In the genomic region with DNA sequence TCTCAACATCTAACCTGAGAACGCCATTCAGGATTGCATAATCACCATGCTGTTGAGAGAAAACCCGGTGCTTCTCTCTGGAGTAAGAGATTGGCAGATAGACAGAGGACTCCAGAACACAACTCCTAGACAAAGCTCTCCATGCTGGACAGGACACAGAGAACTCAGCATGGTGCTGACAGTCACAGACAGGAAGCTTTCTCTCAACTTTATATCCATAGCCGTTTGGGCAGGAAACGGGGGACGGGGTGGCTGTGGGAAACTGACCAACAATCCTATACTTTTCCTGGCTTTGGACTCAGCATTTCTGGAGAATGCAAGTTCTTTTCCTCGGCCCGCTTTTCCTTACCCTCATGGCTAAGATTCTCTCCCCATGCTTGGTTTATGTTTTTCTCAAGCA, we compare ENCODE assay signal across 12 mouse cellular contexts. TPM values are rescaled to one million over a fixed set of nuclear protein-coding genes. Genes with fewer than 3 reads are reported as not detected.
A peak's percentile ranks its signal among the peaks of the same experiment; 100 is the strongest.
DNase-seq lines count a peak whose midpoint lies in the region; ATAC-seq and TF ChIP-seq lines count a peak whose summit lies in the region.
"Had no signal": no experiment of that assay in that cellular context is flagged by ENCODE, and none has a peak within 500 bp of the region (broad histone marks: within the 10 kb centered on the region; RNA-seq: fewer than 3 reads in every experiment).

No protein-coding gene starts in this region.

- no peak overlapping the region for H3K4me3 ChIP-seq in forebrain, embryonic 15.5 days
- no peak overlapping the region for H3K4me3 ChIP-seq in forebrain, embryonic 11.5 days (ENCODE audit: low read depth, low read length)
- H3K4me3 ChIP-seq in hindbrain, postnatal 0 days (ENCODE audit: low read length) = no peak overlapping the region
- no peak overlapping the region for H3K4me3 ChIP-seq in hindbrain, embryonic 12.5 days
- H3K4me3 ChIP-seq in midbrain, embryonic 15.5 days = no peak overlapping the region
- no peak overlapping the region for H3K4me3 ChIP-seq in midbrain, embryonic 11.5 days (ENCODE audit: low read depth, low read length)
- no peak overlapping the region for H3K4me3 ChIP-seq in stomach, embryonic 15.5 days (replicated peaks)

- peak overlapping the region; percentile 6; the same call in 1 of the 2 replicates for H3K27ac ChIP-seq in forebrain, embryonic 15.5 days (replicated peaks)
- H3K27ac ChIP-seq in forebrain, embryonic 11.5 days (ENCODE audit: low read depth, low read length) = no peak overlapping the region
- peak overlapping the region; percentile 26; the same call in 1 of the 2 replicates for H3K27ac ChIP-seq in hindbrain, postnatal 0 days
- no peak overlapping the region for H3K27ac ChIP-seq in hindbrain, embryonic 12.5 days
- 0 out of 2 replicates have a peak overlapping the region, but pooled peaks have one; percentile 25 for H3K27ac ChIP-seq in midbrain, embryonic 15.5 days
- no peak overlapping the region for H3K27ac ChIP-seq in midbrain, embryonic 11.5 days (ENCODE audit: low read depth, low read length)
- peak overlapping the region; percentile 46 for H3K27ac ChIP-seq in stomach, embryonic 15.5 days
- H3K27ac ChIP-seq: macrophage had no signal

- TF ChIP-seq CTCF in hindbrain, postnatal 0 days (IDR thresholded peaks at IDR 0.05; ENCODE audit: low read depth) = no peak

- no peak overlapping the region for H3K4me2 ChIP-seq in forebrain, embryonic 15.5 days (replicated peaks)
- H3K4me2 ChIP-seq in forebrain, embryonic 11.5 days (ENCODE audit: low read depth, low read length, severe bottlenecking) = no peak overlapping the region
- H3K4me2 ChIP-seq in hindbrain, postnatal 0 days (ENCODE audit: low read depth, low read length) = no peak overlapping the region
- no peak overlapping the region for H3K4me2 ChIP-seq in hindbrain, embryonic 12.5 days (replicated peaks)
- H3K4me2 ChIP-seq in midbrain, embryonic 15.5 days = no peak overlapping the region
- H3K4me2 ChIP-seq in midbrain, embryonic 11.5 days = no peak overlapping the region
- H3K4me2 ChIP-seq in stomach, embryonic 15.5 days = no peak overlapping the region

- no peaks in the 10 kb centered on the region for H3K4me1 ChIP-seq in forebrain, embryonic 15.5 days
- H3K4me1 ChIP-seq in forebrain, embryonic 11.5 days (replicated peaks; ENCODE audit: control insufficient read depth, insufficient read depth, low read length) = no peaks in the 10 kb centered on the region
- H3K4me1 ChIP-seq in hindbrain, postnatal 0 days (ENCODE audit: insufficient read depth, low read length) = no peaks in the 10 kb centered on the region
- no peaks in the 10 kb centered on the region for H3K4me1 ChIP-seq in hindbrain, embryonic 12.5 days
- no peaks in the 10 kb centered on the region for H3K4me1 ChIP-seq in midbrain, embryonic 15.5 days
- H3K4me1 ChIP-seq in midbrain, embryonic 11.5 days (ENCODE audit: control insufficient read depth, insufficient read depth, low read length) = no peaks in the 10 kb centered on the region
- H3K4me1 ChIP-seq in stomach, embryonic 15.5 days = no peaks in the 10 kb centered on the region

- H3K9ac ChIP-seq in forebrain, embryonic 15.5 days (replicated peaks) = no peak overlapping the region
- no peak overlapping the region for H3K9ac ChIP-seq in forebrain, embryonic 11.5 days (ENCODE audit: low read length)
- no peak overlapping the region for H3K9ac ChIP-seq in hindbrain, postnatal 0 days (replicated peaks; ENCODE audit: low read length)
- no peak overlapping the region for H3K9ac ChIP-seq in hindbrain, embryonic 12.5 days
- H3K9ac ChIP-seq in midbrain, embryonic 15.5 days = no peak overlapping the region
- no peak overlapping the region for H3K9ac ChIP-seq in midbrain, embryonic 11.5 days (ENCODE audit: low read length)
- no peak overlapping the region for H3K9ac ChIP-seq in stomach, embryonic 15.5 days

- H3K9me3 ChIP-seq in forebrain, embryonic 15.5 days = no peaks in the 10 kb centered on the region
- no peaks in the 10 kb centered on the region for H3K9me3 ChIP-seq in forebrain, embryonic 11.5 days (ENCODE audit: control insufficient read depth, low read length)
- no peaks in the 10 kb centered on the region for H3K9me3 ChIP-seq in hindbrain, postnatal 0 days (ENCODE audit: low read length)
- no peaks in the 10 kb centered on the region for H3K9me3 ChIP-seq in hindbrain, embryonic 12.5 days (replicated peaks)
- no peaks in the 10 kb centered on the region for H3K9me3 ChIP-seq in midbrain, embryonic 15.5 days
- no peaks in the 10 kb centered on the region for H3K9me3 ChIP-seq in midbrain, embryonic 11.5 days (ENCODE audit: control insufficient read depth, low read length)
- no peaks in the 10 kb centered on the region for H3K9me3 ChIP-seq in stomach, embryonic 15.5 days

- H3K36me3 ChIP-seq in forebrain, embryonic 15.5 days = no peaks in the 10 kb centered on the region
- no peaks in the 10 kb centered on the region for H3K36me3 ChIP-seq in forebrain, embryonic 11.5 days (ENCODE audit: control insufficient read depth, insufficient read depth, low read length)
- no peaks in the 10 kb centered on the region for H3K36me3 ChIP-seq in hindbrain, postnatal 0 days (ENCODE audit: insufficient read depth, low read length)
- no peaks in the 10 kb centered on the region for H3K36me3 ChIP-seq in hindbrain, embryonic 12.5 days
- no peaks in the 10 kb centered on the region for H3K36me3 ChIP-seq in midbrain, embryonic 15.5 days (replicated peaks)
- H3K36me3 ChIP-seq in midbrain, embryonic 11.5 days (ENCODE audit: control insufficient read depth, insufficient read depth, low read length) = no peaks in the 10 kb centered on the region
- 0 out of 2 replicates have a peak, but pooled peaks cover 3% of the 10 kb centered on the region for H3K36me3 ChIP-seq in stomach, embryonic 15.5 days

- no peak for DNase-seq in forebrain, embryonic 11.5 days (ENCODE audit: low spot score)
- no peak for DNase-seq in hindbrain, postnatal 0 days (ENCODE audit: low spot score)
- DNase-seq in midbrain, embryonic 11.5 days (ENCODE audit: low spot score, missing footprints) = no peak
- DNase-seq in left cerebral cortex, adult 18-20 months (ENCODE audit: low spot score in 2 of 2) = no peak
- DNase-seq: adrenal gland, postnatal 10 days; cerebellum, adult 2 months; right cerebral cortex, postnatal 14 days had no signal

- no peak for ATAC-seq in forebrain, embryonic 15.5 days (replicated peaks)
- no peak for ATAC-seq in forebrain, embryonic 11.5 days (replicated peaks; ENCODE audit: low FRiP score)
- no peak for ATAC-seq in hindbrain, postnatal 0 days
- no peak for ATAC-seq in hindbrain, embryonic 12.5 days (ENCODE audit: low FRiP score)
- ATAC-seq in midbrain, embryonic 15.5 days (replicated peaks) = no peak
- no peak for ATAC-seq in midbrain, embryonic 11.5 days (ENCODE audit: low FRiP score)
- ATAC-seq in stomach, embryonic 15.5 days (ENCODE audit: insufficient read depth, low FRiP score, low read depth) = no peak

- no peaks in the 10 kb centered on the region for H3K27me3 ChIP-seq in forebrain, embryonic 15.5 days
- H3K27me3 ChIP-seq in forebrain, embryonic 11.5 days (ENCODE audit: control insufficient read depth, insufficient read depth, low read length) = no peaks in the 10 kb centered on the region
- H3K27me3 ChIP-seq in hindbrain, postnatal 0 days (ENCODE audit: insufficient read depth, low read length) = no peaks in the 10 kb centered on the region
- H3K27me3 ChIP-seq in hindbrain, embryonic 12.5 days = no peaks in the 10 kb centered on the region
- H3K27me3 ChIP-seq in midbrain, embryonic 15.5 days (replicated peaks) = no peaks in the 10 kb centered on the region
- no peaks in the 10 kb centered on the region for H3K27me3 ChIP-seq in midbrain, embryonic 11.5 days (ENCODE audit: control insufficient read depth, insufficient read depth, low read length)
- no peaks in the 10 kb centered on the region for H3K27me3 ChIP-seq in stomach, embryonic 15.5 days (replicated peaks)

- 81% methylated on average over 7 of the region's 7 CpGs for whole genome bisulfite sequencing in forebrain, embryonic 15.5 days
- 90% methylated on average over 7 of the region's 7 CpGs for WGBS in forebrain, embryonic 11.5 days
- WGBS in hindbrain, postnatal 0 days = 48% methylated on average over 7 of the region's 7 CpGs
- WGBS in hindbrain, embryonic 12.5 days = 79% methylated on average over 7 of the region's 7 CpGs
- 79% methylated on average over 7 of the region's 7 CpGs for WGBS in midbrain, embryonic 15.5 days
- WGBS in midbrain, embryonic 11.5 days = 85% methylated on average over 7 of the region's 7 CpGs
- WGBS in stomach, embryonic 15.5 days = 75% methylated on average over 7 of the region's 7 CpGs

RNA-seq across cellular contexts. Expression of gene Cfdp1, which starts 51.8 kb away (rescaled TPM):
- 173 and 181 TPM in 2 replicates for polyA plus RNA-seq in forebrain, embryonic 15.5 days (2015; fragmentation: Nextera tagmentation; extraction: Ambion mirVana)
- polyA plus RNA-seq in forebrain, embryonic 11.5 days (2014; fragmentation: Nextera tagmentation; extraction: Ambion mirVana) = 196 and 206 TPM in 2 replicates
- 24.9 and 26.5 TPM in 2 replicates for total RNA-seq in hindbrain, postnatal 0 days (2014; rRNA removed)
- 170 and 180 TPM in 2 replicates for polyA plus RNA-seq in hindbrain, postnatal 0 days (2015; fragmentation: Nextera tagmentation; extraction: Ambion mirVana)
- polyA plus RNA-seq in hindbrain, embryonic 12.5 days (2016; fragmentation: Nextera tagmentation; extraction: Ambion mirVana) = 192 and 212 TPM in 2 replicates
- polyA plus RNA-seq in midbrain, embryonic 15.5 days (2015; fragmentation: Nextera tagmentation; extraction: Ambion mirVana) = 210 and 216 TPM in 2 replicates
- polyA plus RNA-seq in midbrain, embryonic 11.5 days (2014; fragmentation: Nextera tagmentation; extraction: Ambion mirVana) = 209 and 223 TPM in 2 replicates
- polyA plus RNA-seq in stomach, embryonic 15.5 days (2015; fragmentation: Nextera tagmentation; extraction: Ambion mirVana) = 195 and 208 TPM in 2 replicates
- 10 to 100 TPM; 80.1 to 85.3 TPM for total RNA-seq in left cerebral cortex, adult 18-20 months (2021)

RNA-seq across cellular contexts. Expression of gene Bcar1, which starts 58.6 kb away (rescaled TPM):
- polyA plus RNA-seq in forebrain, embryonic 15.5 days (2015; fragmentation: Nextera tagmentation; extraction: Ambion mirVana) = 51.8 and 55.1 TPM in 2 replicates
- 60.1 and 60.8 TPM in 2 replicates for polyA plus RNA-seq in forebrain, embryonic 11.5 days (2014; fragmentation: Nextera tagmentation; extraction: Ambion mirVana)
- total RNA-seq in hindbrain, postnatal 0 days (2014; rRNA removed) = 93.6 and 100 TPM in 2 replicates
- 42.6 and 48.8 TPM in 2 replicates for polyA plus RNA-seq in hindbrain, postnatal 0 days (2015; fragmentation: Nextera tagmentation; extraction: Ambion mirVana)
- 50.7 and 56.5 TPM in 2 replicates for polyA plus RNA-seq in hindbrain, embryonic 12.5 days (2016; fragmentation: Nextera tagmentation; extraction: Ambion mirVana)
- 51.9 and 55.8 TPM in 2 replicates for polyA plus RNA-seq in midbrain, embryonic 15.5 days (2015; fragmentation: Nextera tagmentation; extraction: Ambion mirVana)
- 36.2 and 42.1 TPM in 2 replicates for polyA plus RNA-seq in midbrain, embryonic 11.5 days (2014; fragmentation: Nextera tagmentation; extraction: Ambion mirVana)
- 38.7 and 39.7 TPM in 2 replicates for polyA plus RNA-seq in stomach, embryonic 15.5 days (2015; fragmentation: Nextera tagmentation; extraction: Ambion mirVana)
- 10 to 100 TPM; 51.1 to 51.3 TPM for total RNA-seq in left cerebral cortex, adult 18-20 months (2021)

Comparison
In these comparisons a context has a peak if more than half of its experiments do, and no peak if none do; other contexts are left out.
1. H3K27ac ChIP-seq: peak in forebrain, embryonic 15.5 days (single experiment), hindbrain, postnatal 0 days (single experiment), midbrain, embryonic 15.5 days (single experiment) and stomach, embryonic 15.5 days (single experiment); none in forebrain, embryonic 11.5 days (single experiment), hindbrain, embryonic 12.5 days (single experiment) and midbrain, embryonic 11.5 days (single experiment).